ENCODE assay signal across 18 mouse cellular contexts in the genomic region with DNA sequence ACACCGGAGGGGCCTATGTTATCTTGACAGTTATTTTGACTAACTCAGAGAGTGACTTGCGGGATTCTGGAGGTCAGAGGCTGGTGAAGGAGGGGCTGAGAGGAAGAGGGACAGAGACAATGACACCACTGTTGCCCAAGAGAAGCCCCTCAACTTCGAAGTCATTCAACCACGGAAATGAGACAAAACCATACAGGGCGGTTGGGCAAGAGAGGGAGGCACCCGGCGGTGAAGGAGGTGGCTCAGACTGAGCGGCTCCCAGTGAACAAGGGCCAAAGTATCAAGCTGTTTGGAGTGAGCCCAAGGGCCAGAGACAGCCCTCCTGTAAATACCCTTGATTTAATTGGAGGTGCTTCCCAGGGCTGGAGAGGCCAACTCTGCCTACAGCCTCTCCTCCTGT. TPM values are rescaled to one million over a fixed set of nuclear protein-coding genes. Genes with fewer than 3 reads are reported as not detected.
DNase-seq lines count a peak whose midpoint lies in the region; ATAC-seq and TF ChIP-seq lines count a peak whose summit lies in the region.
"Had no signal": no experiment of that assay in that cellular context is flagged by ENCODE, and none has a peak within 500 bp of the region (broad histone marks: within the 10 kb centered on the region; RNA-seq: fewer than 3 reads in every experiment).

No protein-coding gene starts in this region.

- ATAC-seq in lung, embryonic 14.5 days (ENCODE audit: insufficient read depth), result no peak
- peak; percentile 27; the same call in 1 of the 2 replicates for ATAC-seq in lung, embryonic 16.5 days (ENCODE audit: low read depth)
- ATAC-seq in forebrain, embryonic 16.5 days, result no peak
- ATAC-seq: forebrain, postnatal 0 days; Patski had no signal

- no peak for DNase-seq in lung, embryonic 14.5 days
- no peak for DNase-seq in lung, postnatal 14 days
- DNase-seq in kidney, postnatal 14 days, result peak; percentile 77
- DNase-seq in layer of hippocampus, adult 8-10 months (ENCODE audit: low spot score in 2 of 2), result no peak
- no peak for DNase-seq in left cerebral cortex, postnatal 4 days
- DNase-seq in adipocyte (ENCODE audit: low spot score), result no peak
- DNase-seq: adrenal gland, postnatal 25 days; cerebellum, adult 11-12 months; forebrain, postnatal 0 days; heart, adult 2 months; retina, postnatal 1 day; thymus, postnatal 25 days had no signal

- peak overlapping the region; percentile 19; the same call in 1 of the 2 replicates for H3K27ac ChIP-seq in lung, embryonic 14.5 days (ENCODE audit: low read depth)
- peak overlapping the region; percentile 64 for H3K27ac ChIP-seq in lung, embryonic 16.5 days (ENCODE audit: low read length)
- no peak overlapping the region for H3K27ac ChIP-seq in forebrain, embryonic 16.5 days (ENCODE audit: low read length)
- H3K27ac ChIP-seq: embryonic facial prominence, embryonic 12.5 days; hindbrain, embryonic 13.5 days; limb, embryonic 15.5 days had no signal

- TF ChIP-seq CTCF in lung, embryonic 14.5 days (IDR thresholded peaks at IDR 0.05; ENCODE audit: low read depth), result no peak

- intact Hi-C loops in left cerebral cortex, postnatal 4 days (cut with DNase I), result no loop called here

- 0 out of 2 replicates have a peak, but pooled peaks cover 9% of the 10 kb centered on the region for H3K4me1 ChIP-seq in lung, embryonic 14.5 days (ENCODE audit: insufficient read depth)
- peaks cover 36% of the 10 kb centered on the region for H3K4me1 ChIP-seq in lung, embryonic 16.5 days (replicated peaks; ENCODE audit: control insufficient read depth, insufficient read depth, low read length)
- peaks cover 4% of the 10 kb centered on the region; the same call in 1 of the 2 replicates for H3K4me1 ChIP-seq in forebrain, embryonic 16.5 days (replicated peaks; ENCODE audit: control insufficient read depth, insufficient read depth, low read length)

- no peaks in the 10 kb centered on the region for H3K9me3 ChIP-seq in lung, embryonic 14.5 days (ENCODE audit: low read depth, low read length)
- no peaks in the 10 kb centered on the region for H3K9me3 ChIP-seq in lung, embryonic 16.5 days (ENCODE audit: control insufficient read depth, low read length)
- no peaks in the 10 kb centered on the region for H3K9me3 ChIP-seq in forebrain, embryonic 16.5 days (ENCODE audit: control insufficient read depth, low read length)
- H3K9me3 ChIP-seq: embryonic facial prominence, embryonic 12.5 days; hindbrain, embryonic 13.5 days; limb, embryonic 15.5 days had no signal

- no peak overlapping the region for H3K4me2 ChIP-seq in lung, embryonic 14.5 days
- no peak overlapping the region for H3K4me2 ChIP-seq in lung, embryonic 16.5 days (ENCODE audit: low read depth, low read length)
- H3K4me2 ChIP-seq in forebrain, embryonic 16.5 days (ENCODE audit: low read length), result no peak overlapping the region
- H3K4me2 ChIP-seq: embryonic facial prominence, embryonic 12.5 days; hindbrain, embryonic 13.5 days; limb, embryonic 15.5 days had no signal

- H3K27me3 ChIP-seq in lung, embryonic 14.5 days (ENCODE audit: insufficient read depth, low read length), result no peaks in the 10 kb centered on the region
- H3K27me3 ChIP-seq in lung, embryonic 16.5 days (ENCODE audit: control insufficient read depth, insufficient read depth, low read depth, low read length), result no peaks in the 10 kb centered on the region
- H3K27me3 ChIP-seq in forebrain, embryonic 16.5 days (replicated peaks; ENCODE audit: control insufficient read depth, insufficient read depth, low read length), result no peaks in the 10 kb centered on the region
- H3K27me3 ChIP-seq: embryonic facial prominence, embryonic 12.5 days; hindbrain, embryonic 13.5 days; limb, embryonic 15.5 days; Patski had no signal

- no peak overlapping the region for H3K4me3 ChIP-seq in lung, embryonic 14.5 days (ENCODE audit: low read depth, low read length)
- H3K4me3 ChIP-seq in lung, embryonic 16.5 days (ENCODE audit: low read length), result no peak overlapping the region
- H3K4me3 ChIP-seq in forebrain, embryonic 16.5 days (replicated peaks; ENCODE audit: low read length), result no peak overlapping the region
- H3K4me3 ChIP-seq: embryonic facial prominence, embryonic 12.5 days; heart, adult 2 months; hindbrain, embryonic 13.5 days; limb, embryonic 15.5 days had no signal

- H3K9ac ChIP-seq in lung, embryonic 14.5 days, result no peak overlapping the region
- no peak overlapping the region for H3K9ac ChIP-seq in lung, embryonic 16.5 days (ENCODE audit: low read length)
- no peak overlapping the region for H3K9ac ChIP-seq in forebrain, embryonic 16.5 days (replicated peaks; ENCODE audit: low read depth, low read length)
- H3K9ac ChIP-seq: embryonic facial prominence, embryonic 12.5 days; forebrain, postnatal 0 days; hindbrain, embryonic 13.5 days; limb, embryonic 15.5 days had no signal

- H3K36me3 ChIP-seq in lung, embryonic 14.5 days (ENCODE audit: insufficient read depth), result no peaks in the 10 kb centered on the region
- H3K36me3 ChIP-seq in lung, embryonic 16.5 days (ENCODE audit: control insufficient read depth, insufficient read depth, low read length), result no peaks in the 10 kb centered on the region
- H3K36me3 ChIP-seq in forebrain, embryonic 16.5 days (ENCODE audit: control insufficient read depth, insufficient read depth), result no peaks in the 10 kb centered on the region
- H3K36me3 ChIP-seq: embryonic facial prominence, embryonic 12.5 days; hindbrain, embryonic 13.5 days; limb, embryonic 15.5 days had no signal

- 38% methylated on average over 8 of the region's 8 CpGs for WGBS in lung, embryonic 14.5 days
- 34% methylated on average over 8 of the region's 8 CpGs for WGBS in lung, embryonic 16.5 days
- 61% methylated on average over 8 of the region's 8 CpGs for WGBS in forebrain, embryonic 16.5 days

RNA-seq across cellular contexts. Expression of a gene that starts 13.3 kb away (rescaled TPM):
- 86.6 and 87.5 TPM in 2 replicates for polyA plus RNA-seq in lung, embryonic 14.5 days (2014; fragmentation: Nextera tagmentation; extraction: Ambion mirVana)
- polyA plus RNA-seq in lung, embryonic 16.5 days (2015; fragmentation: Nextera tagmentation; extraction: Ambion mirVana), result 71.7 and 77.6 TPM in 2 replicates
- total RNA-seq in layer of hippocampus, adult 8-10 months (2022), result 100 to 1,000 TPM in 3 of 4 experiments, 10 to 100 TPM in 1; 89.0 to 116 (median 104) TPM
- 12.2 and 13.6 TPM in 2 replicates for polyA plus RNA-seq in forebrain, embryonic 16.5 days (2015; fragmentation: Nextera tagmentation; extraction: Ambion mirVana)
- total RNA-seq in left cerebral cortex, postnatal 4 days (2021), result 10 to 100 TPM; 59.5 to 63.4 TPM
